Mouse (Mus musculus): ENCODE measurements at regions not wholly inside any gene's neighbourhood (a gene's known extent, or its start where the extent isn't known, plus 50 kb on each side); places are given as distances from the start of the nearest gene placed in this dataset.

- H3K4me1 ChIP-seq (ENCODE audit: control insufficient read depth, insufficient read depth, insufficient read length): no peaks in the 10 kb centered on the region
- 90% methylated on average over 8 of the region's 8 CpGs for WGBS
- H3K4me3 ChIP-seq (ENCODE audit: extremely low read depth, insufficient read depth, insufficient read length): no peak overlapping the region
- no peaks in the 10 kb centered on the region for H3K36me3 ChIP-seq (ENCODE audit: control insufficient read depth, insufficient read depth, low read length)
- no peak for DNase-seq (ENCODE audit: low read depth in 1 of 2, low spot score in 2 of 2)
- TF ChIP-seq CTCF (IDR thresholded peaks at IDR 0.05; ENCODE audit: extremely low read depth, insufficient read depth, insufficient read length, insufficient replicate concordance): no peak
- no peak for TF ChIP-seq POLR2A (IDR thresholded peaks at IDR 0.05; ENCODE audit: low read depth, low read length)
- H3K27me3 ChIP-seq (ENCODE audit: control insufficient read depth, insufficient read depth, low read length): no peaks in the 10 kb centered on the region
- no peak overlapping the region for H3K27ac ChIP-seq (ENCODE audit: insufficient read depth, low read length)
These were observed 170.1 kb downstream of the 1700064H15Rik start for GRCm38 (mm10) chr3:19458386-19458785.

- Histone ChIP-seq H3K27me3 (ENCODE audit: control insufficient read depth, insufficient read depth, low read length) (no peaks in the 10 kb centered on the region), H3K4me3 (ENCODE audit: extremely low read depth, insufficient read depth, insufficient read length) (no peak overlapping the region), H3K27ac (ENCODE audit: insufficient read depth, low read length) (no peak overlapping the region), H3K4me1 (ENCODE audit: control insufficient read depth, insufficient read depth, insufficient read length) (no peaks in the 10 kb centered on the region), H3K36me3 (ENCODE audit: control insufficient read depth, insufficient read depth, low read length) (no peaks in the 10 kb centered on the region)
- TF ChIP-seq CTCF (IDR thresholded peaks at IDR 0.05; ENCODE audit: extremely low read depth, insufficient read depth, insufficient read length, insufficient replicate concordance): no peak
- no peak for TF ChIP-seq POLR2A (IDR thresholded peaks at IDR 0.05; ENCODE audit: low read depth, low read length)
- DNase-seq (ENCODE audit: low read depth in 1 of 2, low spot score in 2 of 2): no peak
- 94% methylated on average over 2 of the region's 2 CpGs for WGBS
These were observed 171.0 kb downstream of the 1700064H15Rik start for GRCm38 (mm10) chr3:19457431-19457830.

GRCm38 (mm10) chr3:19455838-19456448, 172.5 kb downstream of the 1700064H15Rik start:
- H3K4me3 ChIP-seq (ENCODE audit: extremely low read depth, insufficient read depth, insufficient read length): no peak overlapping the region
- H3K27me3 ChIP-seq (ENCODE audit: control insufficient read depth, insufficient read depth, low read length): no peaks in the 10 kb centered on the region
- H3K4me1 ChIP-seq (ENCODE audit: control insufficient read depth, insufficient read depth, insufficient read length): no peaks in the 10 kb centered on the region
- no peaks in the 10 kb centered on the region for H3K36me3 ChIP-seq (ENCODE audit: control insufficient read depth, insufficient read depth, low read length)
- WGBS: 84% methylated on average over 4 of the region's 4 CpGs
- DNase-seq (ENCODE audit: low read depth in 1 of 2, low spot score in 2 of 2): no peak
- no peak overlapping the region for H3K27ac ChIP-seq (ENCODE audit: insufficient read depth, low read length)
- no peak for TF ChIP-seq CTCF (IDR thresholded peaks at IDR 0.05; ENCODE audit: extremely low read depth, insufficient read depth, insufficient read length, insufficient replicate concordance)
- TF ChIP-seq POLR2A (IDR thresholded peaks at IDR 0.05; ENCODE audit: low read depth, low read length): no peak

- Histone ChIP-seq H3K4me3 (ENCODE audit: extremely low read depth, insufficient read depth, insufficient read length) (no peak overlapping the region), H3K27me3 (ENCODE audit: control insufficient read depth, insufficient read depth, low read length) (no peaks in the 10 kb centered on the region), H3K36me3 (ENCODE audit: control insufficient read depth, insufficient read depth, low read length) (no peaks in the 10 kb centered on the region), H3K4me1 (ENCODE audit: control insufficient read depth, insufficient read depth, insufficient read length) (no peaks in the 10 kb centered on the region), H3K27ac (ENCODE audit: insufficient read depth, low read length) (no peak overlapping the region)
- DNase-seq (ENCODE audit: low read depth in 1 of 2, low spot score in 2 of 2): peak; percentile 15 to 53
- TF ChIP-seq CTCF (IDR thresholded peaks at IDR 0.05; ENCODE audit: extremely low read depth, insufficient read depth, insufficient read length, insufficient replicate concordance): no peak
- TF ChIP-seq POLR2A (IDR thresholded peaks at IDR 0.05; ENCODE audit: low read depth, low read length): no peak
- 16% methylated on average over 3 of the region's 3 CpGs for WGBS
These were observed 177.5 kb downstream of the 1700064H15Rik start for GRCm38 (mm10) chr3:19451022-19451421.

- peaks cover 2% of the 10 kb centered on the region; the same call in 1 of the 2 replicates for H3K27me3 ChIP-seq (ENCODE audit: control insufficient read depth, insufficient read depth, low read length)
- DNase-seq (ENCODE audit: low read depth in 1 of 2, low spot score in 2 of 2): no peak
- H3K36me3 ChIP-seq (ENCODE audit: control insufficient read depth, insufficient read depth, low read length): no peaks in the 10 kb centered on the region
- no peaks in the 10 kb centered on the region for H3K4me1 ChIP-seq (ENCODE audit: control insufficient read depth, insufficient read depth, insufficient read length)
- no peak overlapping the region for H3K27ac ChIP-seq (ENCODE audit: insufficient read depth, low read length)
- no peak for TF ChIP-seq CTCF (IDR thresholded peaks at IDR 0.05; ENCODE audit: extremely low read depth, insufficient read depth, insufficient read length, insufficient replicate concordance)
- no peak for TF ChIP-seq POLR2A (IDR thresholded peaks at IDR 0.05; ENCODE audit: low read depth, low read length)
- H3K4me3 ChIP-seq (ENCODE audit: extremely low read depth, insufficient read depth, insufficient read length): no peak overlapping the region
- 94% methylated on average over 3 of the region's 3 CpGs for WGBS
These were observed 179.5 kb downstream of the 1700064H15Rik start for GRCm38 (mm10) chr3:19448931-19449330.

- H3K27me3 ChIP-seq (ENCODE audit: control insufficient read depth, insufficient read depth, low read length): peaks cover 2% of the 10 kb centered on the region; the same call in 1 of the 2 replicates
- WGBS: 81% methylated on average over 2 of the region's 2 CpGs
- H3K4me1 ChIP-seq (ENCODE audit: control insufficient read depth, insufficient read depth, insufficient read length): no peaks in the 10 kb centered on the region
- no peak for DNase-seq (ENCODE audit: low read depth in 1 of 2, low spot score in 2 of 2)
- TF ChIP-seq POLR2A (IDR thresholded peaks at IDR 0.05; ENCODE audit: low read depth, low read length): no peak
- no peak for TF ChIP-seq CTCF (IDR thresholded peaks at IDR 0.05; ENCODE audit: extremely low read depth, insufficient read depth, insufficient read length, insufficient replicate concordance)
- no peak overlapping the region for H3K4me3 ChIP-seq (ENCODE audit: extremely low read depth, insufficient read depth, insufficient read length)
- no peaks in the 10 kb centered on the region for H3K36me3 ChIP-seq (ENCODE audit: control insufficient read depth, insufficient read depth, low read length)
- no peak overlapping the region for H3K27ac ChIP-seq (ENCODE audit: insufficient read depth, low read length)
These were observed 180.3 kb downstream of the 1700064H15Rik start for GRCm38 (mm10) chr3:19448192-19448591.

- 74% methylated on average over 1 of the region's 1 CpGs for WGBS
- H3K27me3 ChIP-seq (ENCODE audit: control insufficient read depth, insufficient read depth, low read length): peaks cover 2% of the 10 kb centered on the region; the same call in 1 of the 2 replicates
- H3K27ac ChIP-seq (ENCODE audit: insufficient read depth, low read length): no peak overlapping the region
- TF ChIP-seq CTCF (IDR thresholded peaks at IDR 0.05; ENCODE audit: extremely low read depth, insufficient read depth, insufficient read length, insufficient replicate concordance): no peak
- no peak overlapping the region for H3K4me3 ChIP-seq (ENCODE audit: extremely low read depth, insufficient read depth, insufficient read length)
- no peak for DNase-seq (ENCODE audit: low read depth in 1 of 2, low spot score in 2 of 2)
- no peaks in the 10 kb centered on the region for H3K4me1 ChIP-seq (ENCODE audit: control insufficient read depth, insufficient read depth, insufficient read length)
- no peaks in the 10 kb centered on the region for H3K36me3 ChIP-seq (ENCODE audit: control insufficient read depth, insufficient read depth, low read length)
These were observed 180.7 kb downstream of the 1700064H15Rik start for GRCm38 (mm10) chr3:19447733-19448132.

Data from spleen, adult 2 months (tissue).